Mouse (Mus musculus): ENCODE data around the gene Swsap1. TPM values are rescaled to one million over a fixed set of nuclear protein-coding genes. Genes with fewer than 3 reads are reported as not detected.
A peak's percentile ranks its signal among the peaks of the same experiment; 100 is the strongest.

Gene Swsap1
- total RNA-seq, 2 experiments from 2014 or later, result 1.7 to 3.1 TPM

GRCm38 (mm10) chr9:21925506-21925905, 30.0 kb upstream of the Swsap1 start:
- intact Hi-C loops (cut with DNase I), result no loop called here
- Histone ChIP-seq H3K27ac (no peak overlapping the region), H3K4me3 (no peak overlapping the region)
- DNase-seq, result no peak
- no peak for TF ChIP-seq CTCF (IDR thresholded peaks at IDR 0.05)

- no peak for DNase-seq
- TF ChIP-seq CTCF (IDR thresholded peaks at IDR 0.05), result no peak
- Histone ChIP-seq H3K27ac (peak overlapping the region; percentile 83; the same call in 1 of the 2 replicates), H3K4me3 (peak overlapping the region; percentile 74)
- intact Hi-C loops (cut with DNase I), result no loop called here
Observed at GRCm38 (mm10) chr9:21926155-21926554, 29.4 kb upstream of the Swsap1 start.

- DNase-seq, result no peak
- Histone ChIP-seq H3K27ac (peak overlapping the region; percentile 83), H3K4me3 (peak overlapping the region; percentile 74)
- TF ChIP-seq CTCF (IDR thresholded peaks at IDR 0.05), result no peak
- intact Hi-C loops (cut with DNase I), result loop anchor here (1.0 kb wide), 1 partner anchor 31 kb away; no protein-coding TSS in a partner anchor
Observed at GRCm38 (mm10) chr9:21926784-21927183, 28.8 kb upstream of the Swsap1 start.

- Histone ChIP-seq H3K27ac (peak within 1 kb of the TSS; percentile 83), H3K4me3 (peak within 1 kb of the TSS; percentile 74)
- DNase-seq, result peak; percentile 94
- intact Hi-C loops (cut with DNase I), result loop anchor here (1.0 kb wide), 1 partner anchor 30 kb away; no protein-coding TSS in a partner anchor
- TF ChIP-seq CTCF (IDR thresholded peaks at IDR 0.05), result no peak
Observed at GRCm38 (mm10) chr9:21927208-21927753, 28.3 kb upstream of the Swsap1 start, which contains the start of the genes Ccdc159 and Tmem205. Gene Ccdc159, plus strand, starts transcription at chr9:21927471. Gene Tmem205, minus strand, starts transcription at chr9:21927556.

GRCm38 (mm10) chr9:21929208-21929607, 26.3 kb upstream of the Swsap1 start:
- Histone ChIP-seq H3K4me3 (no peak overlapping the region), H3K27ac (no peak overlapping the region)
- intact Hi-C loops (cut with DNase I), result no loop called here
- no peak for DNase-seq
- no peak for TF ChIP-seq CTCF (IDR thresholded peaks at IDR 0.05)

- intact Hi-C loops (cut with DNase I), result no loop called here
- Histone ChIP-seq H3K27ac (no peak overlapping the region), H3K4me3 (no peak overlapping the region)
- no peak for DNase-seq
- TF ChIP-seq CTCF (IDR thresholded peaks at IDR 0.05), result no peak
Observed at GRCm38 (mm10) chr9:21932006-21932405, 23.5 kb upstream of the Swsap1 start.

GRCm38 (mm10) chr9:21932445-21933137, 23.0 kb upstream of the Swsap1 start:
- no peak for TF ChIP-seq CTCF (IDR thresholded peaks at IDR 0.05)
- Histone ChIP-seq H3K4me3 (no peak overlapping the region), H3K27ac (no peak overlapping the region)
- intact Hi-C loops (cut with DNase I), result no loop called here
- DNase-seq, result no peak

GRCm38 (mm10) chr9:21934021-21934420, 21.5 kb upstream of the Swsap1 start:
- intact Hi-C loops (cut with DNase I), result no loop called here
- H3K4me3 ChIP-seq, result no peak overlapping the region
- no peak for TF ChIP-seq CTCF (IDR thresholded peaks at IDR 0.05)
- DNase-seq, result no peak
- no peak overlapping the region for H3K27ac ChIP-seq

- TF ChIP-seq CTCF (IDR thresholded peaks at IDR 0.05), result no peak
- H3K4me3 ChIP-seq, result no peak overlapping the region
- intact Hi-C loops (cut with DNase I), result no loop called here
- no peak for DNase-seq
- H3K27ac ChIP-seq, result no peak overlapping the region
Observed at GRCm38 (mm10) chr9:21935466-21936131, 20.0 kb upstream of the Swsap1 start.

GRCm38 (mm10) chr9:21936692-21937570, 18.6 kb upstream of the Swsap1 start, which contains the start of gene Plppr2:
Gene Plppr2, plus strand, starts transcription at chr9:21937033.
- H3K27ac ChIP-seq, result peak within 1 kb of the TSS; percentile 41; the same call in 1 of the 2 replicates
- intact Hi-C loops (cut with DNase I), result no loop called here
- peak within 1 kb of the TSS; percentile 77 for H3K4me3 ChIP-seq
- TF ChIP-seq CTCF (IDR thresholded peaks at IDR 0.05), result no peak
- peak; percentile 94 for DNase-seq

GRCm38 (mm10) chr9:21937711-21938175, 17.8 kb upstream of the Swsap1 start:
- intact Hi-C loops (cut with DNase I), result no loop called here
- no peak overlapping the region for H3K27ac ChIP-seq
- no peak for TF ChIP-seq CTCF (IDR thresholded peaks at IDR 0.05)
- H3K4me3 ChIP-seq, result no peak overlapping the region
- no peak for DNase-seq

- DNase-seq, result no peak
- no peak overlapping the region for H3K27ac ChIP-seq
- intact Hi-C loops (cut with DNase I), result no loop called here
- no peak for TF ChIP-seq CTCF (IDR thresholded peaks at IDR 0.05)
- H3K4me3 ChIP-seq, result no peak overlapping the region
Observed at GRCm38 (mm10) chr9:21938234-21938855, 17.2 kb upstream of the Swsap1 start.

Data from gastrocnemius, adult 2 months (tissue).